Mouse (Mus musculus) gastrocnemius, adult 8-10 months (tissue): ENCODE results near the gene Gm7951. TPM values are rescaled to one million over a fixed set of nuclear protein-coding genes. Genes with fewer than 3 reads are reported as not detected.
"Not testable (repeated sequence)": the region's sequence is repeated elsewhere in the genome, so short reads cannot be mapped to it uniquely, and the experiment has no call there.

Experiments used
- DNase-seq, 2 experiments: peaks; one replicate each; pipeline ENCODE4 v3.0.0; 2022; ENCODE audit warnings: low spot score in 2 of 2
- total RNA-seq, 4 experiments: library from RNA; stranded (reverse); gene quantifications; 2 replicates each; pipeline ENCODE4 v1.2.4; 2022

The Gm7951 gene
- total RNA-seq: not detected

DNA sequence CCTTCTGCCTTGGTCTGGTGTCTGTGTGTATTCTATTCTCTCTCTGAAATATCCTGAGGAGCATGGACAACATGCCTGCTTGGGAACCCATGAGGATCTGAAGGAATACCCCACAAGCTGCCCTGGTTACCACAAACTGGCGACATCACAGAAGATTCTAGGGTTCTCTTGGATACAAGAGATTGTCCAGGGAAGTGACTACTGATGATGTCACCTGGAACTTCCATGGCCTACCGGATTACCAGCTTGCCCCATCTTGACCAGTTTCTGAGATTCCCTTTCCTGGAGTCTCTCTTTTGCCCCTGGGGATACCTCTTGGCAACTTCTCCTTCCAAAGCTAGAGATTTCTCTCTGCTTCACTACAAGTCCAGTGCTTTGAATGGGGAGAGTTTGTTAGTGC is at the start of gene Gm7951:
Gene Gm7951, minus strand, starts transcription at position 101 of the 400 bp plus-strand sequence.
- DNase-seq: not testable (repeated sequence)

DNA sequence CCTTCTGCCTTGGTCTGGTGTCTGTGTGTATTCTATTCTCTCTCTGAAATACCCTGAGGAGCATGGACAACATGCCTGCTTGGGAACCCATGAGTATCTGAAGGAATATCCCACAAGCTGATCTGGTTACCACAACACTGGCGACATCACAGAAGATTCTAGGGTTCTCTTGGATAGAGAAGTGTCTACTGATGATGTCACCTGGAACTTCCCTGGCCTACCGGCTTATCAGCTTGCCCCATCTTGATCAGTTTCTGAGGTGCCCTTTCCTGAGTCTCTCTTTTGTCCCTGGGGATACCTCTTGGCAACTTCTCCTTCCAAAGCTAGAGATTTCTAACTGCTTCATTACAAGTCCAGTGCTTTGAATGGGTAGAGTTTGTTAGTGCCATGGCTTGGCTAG is 45.4 kb upstream of the Gm7951 start, which contains the start of gene Gm17027:
Gene Gm17027, minus strand, starts transcription at position 101 of the 400 bp plus-strand sequence.
- DNase-seq: not testable (repeated sequence)

DNA sequence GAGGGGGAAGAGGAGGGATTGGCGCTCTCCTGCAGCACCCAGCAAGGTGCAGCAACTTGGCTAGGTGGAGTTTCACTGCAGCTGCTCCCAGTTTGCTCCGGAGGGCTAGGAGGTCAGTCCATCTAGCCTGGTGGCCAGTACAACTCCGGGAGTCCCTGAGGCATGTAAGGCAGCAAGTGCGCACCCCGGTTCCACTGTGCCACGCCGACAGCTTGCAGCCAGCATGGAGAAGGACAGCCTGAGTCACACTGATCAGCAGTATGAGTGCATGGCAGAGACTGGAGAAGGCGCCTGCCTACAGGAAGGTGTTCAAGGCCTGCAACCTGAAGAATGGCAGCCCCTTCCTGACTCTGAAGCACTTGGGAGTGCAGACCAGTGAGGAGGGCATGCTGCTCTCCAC is 17.4 kb upstream of the Gm7951 start:
- DNase-seq: not testable (repeated sequence)

DNA sequence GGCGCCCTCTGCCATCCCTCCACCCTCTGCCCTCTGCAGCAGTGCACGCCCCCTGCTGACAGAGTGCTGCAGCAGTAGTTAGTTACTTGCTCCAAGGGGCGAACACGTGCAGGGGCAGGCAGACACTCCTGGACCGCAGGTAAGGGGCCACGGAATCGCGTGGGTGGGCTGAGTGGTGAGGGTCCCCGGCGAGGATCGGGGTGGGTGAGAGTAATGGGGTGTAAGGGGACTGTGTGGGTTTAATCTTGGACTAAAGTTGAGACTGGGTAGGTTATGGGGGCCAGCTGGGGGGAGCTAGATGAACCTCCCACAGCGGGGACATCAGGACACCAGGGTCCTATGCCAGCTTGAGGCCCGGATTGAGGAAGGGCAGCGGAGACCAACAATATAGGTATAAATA is 16.6 kb upstream of the Gm7951 start:
- not testable (repeated sequence) for DNase-seq

Other genes with a start within 250 kb of the Gm7951 start
- not detected for gene Gm7980, start 210.1 kb downstream of the Gm7951 start, total RNA-seq
- gene 1700049E17Rik1, start 192.4 kb downstream of the Gm7951 start, total RNA-seq: not detected
- not detected for gene 1700024B05Rik, start 173.4 kb downstream of the Gm7951 start, total RNA-seq
- gene Gm6401, start 149.4 kb downstream of the Gm7951 start, total RNA-seq: not detected
- not detected for gene Gm3543, start 134.0 kb downstream of the Gm7951 start, total RNA-seq
- not detected for gene Gm17027, start 45.3 kb upstream of the Gm7951 start, total RNA-seq
- not detected for gene Gm3573, start 73.4 kb upstream of the Gm7951 start, total RNA-seq
- gene Gm17026, start 142.7 kb upstream of the Gm7951 start, total RNA-seq: not detected
- not detected for gene Gm9611, start 180.0 kb upstream of the Gm7951 start, total RNA-seq
- gene Gm7995, start 192.8 kb upstream of the Gm7951 start, total RNA-seq: not detected